Mouse (Mus musculus): ENCODE results near the gene Exo5.

Gene Exo5

DNA sequence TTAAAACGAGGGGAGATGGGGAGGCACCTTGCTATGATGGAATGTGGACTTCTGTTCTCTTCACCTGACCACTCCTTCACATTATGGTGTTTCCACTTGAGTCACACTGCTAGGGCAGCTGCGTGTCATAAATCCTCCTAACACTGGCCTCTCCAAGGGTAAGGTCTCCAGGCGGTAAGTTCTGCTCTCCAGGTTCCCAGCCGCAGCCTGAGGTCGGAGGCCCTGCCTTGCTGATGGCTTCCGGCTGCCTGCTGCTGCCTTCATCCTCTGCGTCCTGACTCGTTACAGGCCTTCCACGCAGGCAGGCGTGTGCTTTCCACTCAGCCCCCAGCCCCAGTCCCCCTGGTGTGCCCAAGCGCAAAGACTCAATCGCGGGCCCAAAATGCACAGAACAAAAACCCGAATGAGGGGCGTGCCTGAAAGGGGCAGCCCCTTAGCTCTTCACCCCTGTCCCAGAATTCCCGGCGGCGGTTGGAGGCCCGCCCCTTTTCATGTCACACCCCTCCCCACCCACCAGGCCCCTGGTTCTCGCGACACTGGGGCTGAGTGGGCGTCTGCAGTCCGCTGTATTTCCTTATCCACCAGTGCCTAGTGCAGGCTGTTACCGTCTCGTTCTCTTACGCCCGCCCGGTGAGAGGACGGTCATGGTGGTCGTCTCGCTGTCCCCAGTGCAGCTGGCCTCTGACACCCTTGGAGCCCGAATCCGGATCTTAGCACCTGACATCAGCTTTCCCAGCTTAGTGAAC lies at the start of gene Exo5:
Exo5 (minus strand) TSS at position 464 of the 746 bp plus-strand sequence.
- CTCF ChIA-PET = interaction anchor here (1.2 kb wide), 1 partner anchor 27 kb away, joined by 3 read pairs; the partner anchor contains the start of gene Zfp69

DNA sequence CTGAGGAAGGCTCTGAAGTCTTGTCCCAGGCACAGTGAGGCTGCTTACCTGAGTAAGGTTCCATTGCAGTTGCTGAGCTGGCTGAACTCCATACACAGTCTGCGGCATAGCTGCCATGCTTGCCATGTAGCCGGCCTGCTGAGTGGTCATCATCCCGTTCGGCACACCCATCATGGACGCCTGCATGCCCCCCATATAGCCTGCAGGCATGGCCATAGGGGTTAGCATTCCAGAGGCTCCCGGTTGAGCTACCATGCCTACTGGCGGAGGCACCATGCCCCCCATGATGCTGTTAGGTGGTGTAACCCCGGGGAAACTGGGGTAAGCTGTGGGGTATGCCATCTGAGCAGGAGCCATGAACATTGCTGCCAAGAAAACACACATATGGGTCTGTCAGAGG lies 47.0 kb upstream of the Exo5 start:
- CTCF ChIA-PET = no interaction called here

- CTCF ChIA-PET = interaction anchor here (0.6 to 0.7 kb wide), 2 partner anchors 14 to 21 kb away, joined by 3 read pairs; no protein-coding TSS in a partner anchor
Measured at GRCm38 (mm10) chr4:120969382-120970146, 44.7 kb upstream of the Exo5 start.

GRCm38 (mm10) chr4:120968486-120968885 lies 43.7 kb upstream of the Exo5 start:
- CTCF ChIA-PET = interaction anchor here (0.5 kb wide), 1 partner anchor 228 kb away, joined by 3 read pairs; no protein-coding TSS in a partner anchor

DNA sequence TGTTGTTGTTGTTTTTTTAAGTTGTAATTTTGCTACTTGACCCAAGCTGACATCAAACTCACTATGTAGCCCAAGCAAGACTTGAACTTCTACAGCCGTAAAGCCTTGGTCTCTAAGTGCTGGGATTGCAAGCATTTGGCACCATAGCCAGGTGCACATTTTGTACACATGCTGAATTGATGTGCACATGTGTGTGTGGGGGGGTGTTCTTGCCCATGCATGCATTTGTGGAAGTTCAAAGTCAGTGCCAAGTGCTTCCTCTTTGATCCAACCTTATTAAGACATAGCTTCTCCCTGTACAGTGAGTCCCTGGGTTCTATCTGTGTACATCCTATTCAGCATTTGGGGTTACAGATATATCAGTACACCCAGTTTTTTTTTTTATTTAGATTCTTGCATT lies 30.8 kb upstream of the Exo5 start:
- CTCF ChIA-PET = interaction anchor here (0.9 kb wide), 1 partner anchor 14 kb away, joined by 3 read pairs; no protein-coding TSS in a partner anchor

- CTCF ChIA-PET = no interaction called here
Measured at GRCm38 (mm10) chr4:120953667-120954066, 28.9 kb upstream of the Exo5 start.

DNA sequence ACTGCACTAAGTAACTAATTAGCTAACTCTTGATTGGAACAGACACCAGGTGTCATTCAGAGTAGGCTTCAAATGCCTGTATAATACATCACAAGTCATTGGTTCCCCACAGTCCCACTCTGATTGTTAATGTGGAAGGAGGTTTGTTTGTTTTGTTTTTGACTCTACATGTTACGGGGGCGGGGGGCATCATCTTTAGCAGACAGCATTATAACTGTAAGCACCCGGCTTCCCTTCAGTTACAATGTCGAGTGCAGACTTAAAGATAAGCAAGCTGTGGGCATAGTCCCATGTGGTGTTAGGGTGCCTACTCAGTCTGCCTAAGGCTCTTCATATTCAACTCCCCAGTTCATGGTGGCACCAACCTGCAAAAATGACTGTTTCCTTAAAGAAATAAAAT lies 28.2 kb upstream of the Exo5 start:
- CTCF ChIA-PET = no interaction called here

- CTCF ChIA-PET = no interaction called here
Measured at GRCm38 (mm10) chr4:120952163-120952562, 27.3 kb upstream of the Exo5 start.

GRCm38 (mm10) chr4:120951428-120951973 lies 26.7 kb upstream of the Exo5 start, which contains the start of gene Zfp69:
Gene Zfp69, minus strand, starts transcription at chr4:120951699.
- CTCF ChIA-PET = interaction anchor here (0.8 kb wide), 1 partner anchor 27 kb away, joined by 3 read pairs; the partner anchor contains the start of gene Exo5

DNA sequence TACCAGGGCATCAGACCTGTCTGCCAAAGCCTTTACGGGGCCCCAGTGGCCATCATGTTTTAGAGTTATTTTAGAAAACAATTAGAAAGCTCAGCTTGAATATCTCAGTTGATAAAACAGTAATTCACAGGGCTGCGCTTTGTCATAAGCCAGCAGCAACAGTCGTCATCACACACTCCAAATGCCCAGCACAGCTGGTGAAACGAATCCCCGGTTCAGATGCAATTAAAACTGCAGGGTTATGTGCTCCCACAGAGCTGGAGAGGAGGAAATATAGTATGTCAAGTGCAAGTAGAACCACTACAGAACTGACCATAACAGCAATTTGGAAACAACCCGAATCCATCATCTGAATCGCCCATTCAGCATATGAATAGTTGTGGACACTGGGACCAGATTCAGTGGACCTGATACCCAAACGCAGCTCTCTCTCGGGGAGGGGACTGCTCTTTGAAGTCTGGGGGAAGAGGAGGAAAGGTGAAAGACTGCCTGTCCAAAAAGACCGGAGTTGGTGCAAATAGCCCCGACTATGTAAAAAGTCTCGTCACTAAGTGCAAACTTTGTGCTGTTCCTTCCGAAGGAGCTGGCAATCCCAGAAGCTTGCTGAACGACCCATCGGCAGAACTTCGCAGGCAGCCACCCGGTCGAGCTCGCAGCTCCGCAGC lies 26.1 kb upstream of the Exo5 start:
- CTCF ChIA-PET = interaction anchor here (0.8 kb wide), 1 partner anchor 26 kb away, joined by 3 read pairs; the partner anchor contains the start of gene Exo5

GRCm38 (mm10) chr4:120948938-120949337 lies 24.1 kb upstream of the Exo5 start:
- CTCF ChIA-PET = interaction anchor here (1.0 kb wide), 1 partner anchor 21 kb away, joined by 4 read pairs; no protein-coding TSS in a partner anchor

DNA sequence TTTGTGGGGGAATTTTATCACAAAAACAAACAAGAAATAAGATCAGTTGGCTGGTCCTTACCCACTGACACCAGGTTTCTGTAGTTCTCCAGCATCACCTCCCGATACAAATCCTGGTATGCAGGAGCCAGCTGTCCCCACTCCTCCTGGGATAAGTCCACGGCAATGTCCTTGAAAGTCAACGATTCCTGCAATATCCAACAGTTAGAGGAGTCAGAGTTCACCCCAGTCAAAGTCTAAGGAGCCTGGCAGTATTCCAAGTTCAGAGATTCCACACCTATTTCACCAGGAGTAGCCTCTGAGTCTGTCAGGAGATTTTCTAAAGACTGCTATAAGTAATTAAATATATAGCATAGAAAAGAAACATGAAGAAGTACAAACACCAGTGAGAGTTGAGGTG lies 10.2 kb upstream of the Exo5 start:
- CTCF ChIA-PET = interaction anchor here (0.6 kb wide), 1 partner anchor 30 kb away, joined by 14 read pairs; no protein-coding TSS in a partner anchor

DNA sequence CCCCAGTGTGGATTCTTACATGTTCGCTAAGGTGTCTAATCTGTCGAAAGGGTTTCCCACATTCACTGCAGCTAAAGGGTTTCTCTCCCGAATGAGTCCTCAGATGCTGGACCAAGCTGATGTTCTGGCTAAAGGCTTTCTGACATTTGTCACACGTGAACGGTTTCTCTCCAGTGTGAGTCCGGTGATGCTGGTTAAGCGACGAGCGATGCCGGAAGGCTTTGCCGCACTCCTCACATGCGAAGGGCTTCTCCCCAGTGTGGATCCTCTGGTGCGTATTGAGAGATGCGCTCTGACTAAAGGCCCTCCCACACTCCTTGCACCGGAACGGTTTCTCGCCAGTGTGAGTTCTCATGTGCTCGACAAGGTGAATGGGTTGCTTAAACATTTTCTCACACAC lies 5.9 kb upstream of the Exo5 start:
- CTCF ChIA-PET = no interaction called here

- CTCF ChIA-PET = interaction anchor here (0.6 to 1.0 kb wide), 2 partner anchors 21 to 1771 kb away, joined by 3 to 4 read pairs; no protein-coding TSS in a partner anchor
Measured at GRCm38 (mm10) chr4:120928686-120929085, 3.9 kb upstream of the Exo5 start.

- CTCF ChIA-PET = interaction anchor here (1.2 kb wide), 1 partner anchor 26 kb away, joined by 3 read pairs; the partner anchor contains the start of gene Zfp69
Measured at GRCm38 (mm10) chr4:120925386-120925785, 569 bp upstream of the Exo5 start.

- CTCF ChIA-PET = no interaction called here
Measured at GRCm38 (mm10) chr4:120921461-120921860, 3.4 kb downstream of the Exo5 start.

- CTCF ChIA-PET = no interaction called here
Measured at GRCm38 (mm10) chr4:120914501-120914900, 10.3 kb downstream of the Exo5 start.

GRCm38 (mm10) chr4:120913861-120914260 lies 11.0 kb downstream of the Exo5 start:
- CTCF ChIA-PET = interaction anchor here (0.6 kb wide), 1 partner anchor 102 kb away, joined by 5 read pairs; no protein-coding TSS in a partner anchor

DNA sequence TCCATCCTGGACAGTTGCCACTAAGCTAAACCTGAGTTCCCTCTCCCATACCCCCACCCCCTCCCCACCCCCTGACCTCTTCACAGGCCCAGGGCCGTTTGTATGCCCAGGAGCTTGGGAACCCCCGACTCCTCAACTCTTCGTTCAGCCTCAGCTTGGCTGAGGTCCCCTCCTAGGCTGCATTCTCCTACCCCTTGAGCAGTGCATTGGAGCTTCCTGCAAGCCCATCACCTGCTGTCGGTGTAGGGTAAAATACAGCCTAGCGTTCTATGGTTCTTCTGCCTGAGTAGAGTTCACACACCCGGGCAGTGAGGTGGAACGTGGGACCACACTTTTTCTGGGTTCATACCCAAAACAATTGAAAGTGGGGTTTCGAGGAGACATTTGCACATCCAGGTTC lies 11.4 kb downstream of the Exo5 start:
- CTCF ChIA-PET = interaction anchor here (0.6 kb wide), 1 partner anchor 103 kb away, joined by 5 read pairs; no protein-coding TSS in a partner anchor

DNA sequence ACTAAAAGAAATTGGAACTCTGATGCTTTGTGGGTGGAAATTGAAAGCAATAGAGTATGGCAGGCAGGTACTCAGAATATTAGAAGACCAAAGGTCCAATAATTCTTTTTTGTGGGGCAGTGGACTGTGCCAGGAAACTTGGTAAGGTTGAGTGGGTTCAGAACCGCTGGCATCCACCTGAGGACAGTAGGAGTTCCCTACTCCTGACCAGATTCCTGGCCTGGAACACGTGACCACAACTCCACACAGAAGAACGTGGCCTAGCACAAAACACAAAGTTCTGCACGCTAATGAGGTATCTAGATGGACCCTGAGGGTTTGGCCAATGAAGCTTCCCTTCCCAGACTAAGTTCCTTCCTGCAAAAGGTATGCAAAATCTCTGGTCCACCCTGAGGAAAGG lies 12.0 kb downstream of the Exo5 start:
- CTCF ChIA-PET = no interaction called here

DNA sequence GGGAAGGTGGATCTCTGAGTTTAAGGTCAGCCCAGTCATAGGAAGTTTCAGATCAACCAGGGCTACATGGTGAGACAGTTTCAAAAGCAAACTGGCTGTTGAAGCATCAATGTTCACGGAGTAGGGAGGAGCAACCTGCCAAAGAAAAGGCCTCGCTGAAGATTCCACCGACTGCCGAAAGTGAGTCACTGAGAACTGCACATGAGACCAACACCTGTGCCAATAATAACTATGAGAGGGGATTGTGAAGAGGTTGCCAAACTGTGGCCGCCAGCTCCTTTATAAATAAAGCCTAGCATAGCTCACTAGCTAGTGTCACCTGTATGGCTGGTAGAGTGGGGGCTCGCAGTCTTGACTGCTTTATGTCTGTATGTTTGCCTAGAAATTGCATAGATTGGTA lies 13.7 kb downstream of the Exo5 start:
- CTCF ChIA-PET = no interaction called here
